In the genomic region with DNA sequence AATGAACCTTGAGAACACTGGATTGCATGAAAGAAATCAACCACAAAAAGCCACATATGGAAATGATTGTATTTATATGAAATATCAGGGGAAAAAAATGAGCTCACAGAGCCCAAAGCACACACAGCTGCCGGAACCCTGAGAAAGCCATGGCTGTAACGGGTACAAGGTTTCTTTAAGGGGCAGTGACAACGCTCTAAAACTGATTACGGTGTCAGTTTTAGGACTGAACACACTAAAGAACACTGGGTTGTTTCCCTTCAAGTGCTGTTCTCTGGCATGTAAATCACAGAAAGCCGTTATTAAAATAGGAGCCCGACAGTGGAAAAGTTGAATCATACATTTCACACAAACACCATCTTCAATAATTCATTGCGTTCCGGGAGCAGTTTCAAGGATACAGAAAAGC, we compare ENCODE assay signal across 14 mouse cellular contexts. TPM values are rescaled to one million over a fixed set of nuclear protein-coding genes. Genes with fewer than 3 reads are reported as not detected.
DNase-seq lines count a peak whose midpoint lies in the region; ATAC-seq lines count a peak whose summit lies in the region.
"Had no signal": no experiment of that assay in that cellular context is flagged by ENCODE, and none has a peak within 500 bp of the region (broad histone marks: within the 10 kb centered on the region; RNA-seq: fewer than 3 reads in every experiment).

No protein-coding gene starts in this region.

- H3K9ac ChIP-seq in intestine, embryonic 15.5 days: no peak overlapping the region
- H3K9ac ChIP-seq in intestine, embryonic 16.5 days (ENCODE audit: low read depth, low read length): no peak overlapping the region
- H3K9ac ChIP-seq in neural tube, embryonic 15.5 days (replicated peaks): no peak overlapping the region
- H3K9ac ChIP-seq: hindbrain, embryonic 13.5 days; midbrain, embryonic 13.5 days had no signal

- H3K27ac ChIP-seq in intestine, embryonic 15.5 days: peak overlapping the region; percentile 48
- no peak overlapping the region for H3K27ac ChIP-seq in intestine, embryonic 16.5 days (ENCODE audit: low read length)
- H3K27ac ChIP-seq in neural tube, embryonic 15.5 days (replicated peaks): peak overlapping the region; percentile 48; the same call in 1 of the 2 replicates
- 0 out of 2 replicates have a peak overlapping the region, but pooled peaks have one; percentile 6 for H3K27ac ChIP-seq in limb, embryonic 10.5 days
- H3K27ac ChIP-seq: hindbrain, embryonic 13.5 days; midbrain, embryonic 13.5 days had no signal

- 0 out of 2 replicates have a peak overlapping the region, but pooled peaks have one; percentile 11 for H3K4me2 ChIP-seq in intestine, embryonic 15.5 days (replicated peaks)
- no peak overlapping the region for H3K4me2 ChIP-seq in intestine, embryonic 16.5 days (ENCODE audit: low read depth, low read length)
- no peak overlapping the region for H3K4me2 ChIP-seq in neural tube, embryonic 15.5 days
- H3K4me2 ChIP-seq: hindbrain, embryonic 13.5 days; midbrain, embryonic 13.5 days had no signal

- no peaks in the 10 kb centered on the region for H3K36me3 ChIP-seq in intestine, embryonic 15.5 days
- H3K36me3 ChIP-seq in intestine, embryonic 16.5 days (ENCODE audit: control insufficient read depth, insufficient read depth, low read length): no peaks in the 10 kb centered on the region
- no peaks in the 10 kb centered on the region for H3K36me3 ChIP-seq in neural tube, embryonic 15.5 days
- H3K36me3 ChIP-seq in limb, embryonic 10.5 days: no peaks in the 10 kb centered on the region
- H3K36me3 ChIP-seq: hindbrain, embryonic 13.5 days; midbrain, embryonic 13.5 days had no signal

- H3K4me3 ChIP-seq in intestine, embryonic 15.5 days (replicated peaks): no peak overlapping the region
- no peak overlapping the region for H3K4me3 ChIP-seq in intestine, embryonic 16.5 days (ENCODE audit: low read length)
- H3K4me3 ChIP-seq in neural tube, embryonic 15.5 days (replicated peaks): no peak overlapping the region
- no peak overlapping the region for H3K4me3 ChIP-seq in limb, embryonic 10.5 days
- H3K4me3 ChIP-seq: hindbrain, embryonic 13.5 days; midbrain, embryonic 13.5 days had no signal

- WGBS in intestine, embryonic 15.5 days: 33% methylated on average over 8 of the region's 8 CpGs
- 53% methylated on average over 8 of the region's 8 CpGs for WGBS in intestine, embryonic 16.5 days
- WGBS in neural tube, embryonic 15.5 days: 72% methylated on average over 8 of the region's 8 CpGs
- 68% methylated on average over 8 of the region's 8 CpGs for WGBS in limb, embryonic 10.5 days

- no peak for DNase-seq in neural tube, embryonic 10.5 days (ENCODE audit: extremely low spot score, low spot score)
- DNase-seq in limb, embryonic 10.5 days (ENCODE audit: low spot score): no peak
- no peak for DNase-seq in right cerebral cortex, postnatal 4 days
- DNase-seq in urinary bladder, postnatal 10 days (ENCODE audit: low spot score): no peak
- DNase-seq: adrenal gland, postnatal 36 days; cerebellum, adult 2 months; embryo, embryonic 11 days; thymus, postnatal 36 days had no signal

- H3K9me3 ChIP-seq in intestine, embryonic 15.5 days: no peaks in the 10 kb centered on the region
- no peaks in the 10 kb centered on the region for H3K9me3 ChIP-seq in intestine, embryonic 16.5 days (ENCODE audit: control insufficient read depth, low read length)
- no peaks in the 10 kb centered on the region for H3K9me3 ChIP-seq in neural tube, embryonic 15.5 days (replicated peaks)
- no peaks in the 10 kb centered on the region for H3K9me3 ChIP-seq in limb, embryonic 10.5 days (replicated peaks)
- H3K9me3 ChIP-seq: hindbrain, embryonic 13.5 days; midbrain, embryonic 13.5 days had no signal

- peaks cover 42% of the 10 kb centered on the region for H3K4me1 ChIP-seq in intestine, embryonic 15.5 days (replicated peaks)
- peaks cover 38% of the 10 kb centered on the region for H3K4me1 ChIP-seq in intestine, embryonic 16.5 days (ENCODE audit: control insufficient read depth, insufficient read depth, low read length)
- H3K4me1 ChIP-seq in neural tube, embryonic 15.5 days: peaks cover 12% of the 10 kb centered on the region
- peaks cover 77% of the 10 kb centered on the region for H3K4me1 ChIP-seq in limb, embryonic 10.5 days

- no peak for ATAC-seq in intestine, embryonic 15.5 days
- no peak for ATAC-seq in intestine, embryonic 16.5 days
- no peak for ATAC-seq in neural tube, embryonic 15.5 days (ENCODE audit: low FRiP score)
- ATAC-seq: forebrain, embryonic 16.5 days; midbrain, embryonic 13.5 days had no signal

- H3K27me3 ChIP-seq in intestine, embryonic 15.5 days (replicated peaks): no peaks in the 10 kb centered on the region
- H3K27me3 ChIP-seq in intestine, embryonic 16.5 days (replicated peaks; ENCODE audit: control insufficient read depth, insufficient read depth, low read length): no peaks in the 10 kb centered on the region
- H3K27me3 ChIP-seq in neural tube, embryonic 15.5 days (replicated peaks): no peaks in the 10 kb centered on the region
- H3K27me3 ChIP-seq in limb, embryonic 10.5 days (ENCODE audit: low read depth, poor library complexity, severe bottlenecking): no peaks in the 10 kb centered on the region
- H3K27me3 ChIP-seq: hindbrain, embryonic 13.5 days; midbrain, embryonic 13.5 days had no signal

RNA-seq across cellular contexts. Expression of a gene that starts 19.4 kb away (rescaled TPM):
- polyA plus RNA-seq in intestine, embryonic 15.5 days (2015; fragmentation: Nextera tagmentation; extraction: Ambion mirVana): 18.8 and 19.3 TPM in 2 replicates
- 12.5 and 13.5 TPM in 2 replicates for polyA plus RNA-seq in intestine, embryonic 16.5 days (2015; fragmentation: Nextera tagmentation; extraction: Ambion mirVana)
- 3.4 and 4.8 TPM in 2 replicates for polyA plus RNA-seq in neural tube, embryonic 15.5 days (2015; fragmentation: Nextera tagmentation; extraction: Ambion mirVana)
- polyA plus RNA-seq in limb, embryonic 10.5 days (2016; fragmentation: Nextera tagmentation; extraction: Ambion mirVana): 37.9 and 40.1 TPM in 2 replicates
